Mouse (Mus musculus) embryonic fibroblast, embryonic 13.5 days (primary cell): Measurements from ENCODE around the gene Ccdc85c. TPM values are rescaled to one million over a fixed set of nuclear protein-coding genes. Genes with fewer than 3 reads are reported as not detected.

Experiments
- H3K27ac ChIP-seq: 2 replicates; pipeline ENCODE4 v1.5.1; 2012; ENCODE audit warnings: low read length, control low read depth, inconsistent platforms; ENCODE audit not compliant: insufficient read depth
- H3K4me1 ChIP-seq: 2 replicates; pipeline ENCODE4 v1.6.1; 2011; ENCODE audit warnings: low read length; ENCODE audit not compliant: control insufficient read depth, insufficient read depth
- H3K4me3 ChIP-seq: 2 replicates; pipeline ENCODE4 v1.5.1; 2011; ENCODE audit warnings: mild to moderate bottlenecking, control low read depth, low read length; ENCODE audit not compliant: insufficient read depth
- CTCF ChIP-seq: IDR thresholded peaks from 2 replicates; pipeline ENCODE4 v1.5.1; 2011; ENCODE audit warnings: mild to moderate bottlenecking, control low read depth, low read length, moderate library complexity, borderline replicate concordance; ENCODE audit not compliant: insufficient read depth
- POLR2A ChIP-seq: IDR thresholded peaks from 2 replicates; pipeline ENCODE4 v1.6.1; 2011; ENCODE audit warnings: low read depth, mild to moderate bottlenecking, control low read depth, low read length, moderate library complexity
- polyA plus RNA-seq: library from polyadenylated mRNA; stranded (reverse); fragments of >200 nt; gene quantifications from 2 replicates; pipeline ENCODE4 v1.2.4, GENCODE M21; 2011; ENCODE audit warnings: low read depth; ENCODE audit not compliant: missing spikeins, insufficient read length

Gene Ccdc85c
- polyA plus RNA-seq, 1 experiment, result 2.7 TPM

DNA sequence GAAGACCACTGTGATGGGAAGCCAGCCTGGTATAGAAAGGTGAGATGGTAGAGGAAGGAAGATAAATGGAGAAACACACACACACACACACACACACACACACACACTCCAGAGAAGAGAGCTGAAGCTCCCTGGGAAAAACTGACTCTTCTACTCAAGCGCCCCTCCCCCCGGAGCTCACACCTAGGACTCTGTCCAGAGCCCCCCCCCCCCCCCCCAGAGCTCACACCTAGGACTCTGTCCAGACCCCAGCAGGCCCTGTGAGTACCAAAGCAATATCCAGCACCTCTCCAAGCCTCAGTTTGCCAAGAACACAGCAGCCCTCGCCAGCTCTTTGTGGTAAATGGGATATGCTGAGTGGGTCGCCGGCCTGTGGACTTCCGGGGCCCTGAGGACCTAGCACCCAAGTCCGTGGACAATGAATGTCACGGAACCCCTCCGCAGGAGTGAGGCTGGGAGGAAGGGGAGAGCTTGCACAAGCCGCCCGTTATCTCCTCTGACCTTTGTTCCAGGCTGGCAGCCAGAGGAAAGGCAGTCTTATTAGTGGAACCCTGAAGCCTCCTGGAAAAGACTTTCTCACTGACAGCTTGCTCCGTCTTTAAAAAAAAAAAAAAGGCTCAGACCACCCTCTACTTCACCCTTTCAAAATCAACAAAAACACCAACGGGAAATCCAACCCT lies 4.8 kb downstream of the Ccdc85c start:
- no peaks in the 10 kb centered on the region for H3K4me1 ChIP-seq
- H3K27ac ChIP-seq, result no peak overlapping the region
- TF ChIP-seq POLR2A (no peak), CTCF (no peak)
- no peak overlapping the region for H3K4me3 ChIP-seq

DNA sequence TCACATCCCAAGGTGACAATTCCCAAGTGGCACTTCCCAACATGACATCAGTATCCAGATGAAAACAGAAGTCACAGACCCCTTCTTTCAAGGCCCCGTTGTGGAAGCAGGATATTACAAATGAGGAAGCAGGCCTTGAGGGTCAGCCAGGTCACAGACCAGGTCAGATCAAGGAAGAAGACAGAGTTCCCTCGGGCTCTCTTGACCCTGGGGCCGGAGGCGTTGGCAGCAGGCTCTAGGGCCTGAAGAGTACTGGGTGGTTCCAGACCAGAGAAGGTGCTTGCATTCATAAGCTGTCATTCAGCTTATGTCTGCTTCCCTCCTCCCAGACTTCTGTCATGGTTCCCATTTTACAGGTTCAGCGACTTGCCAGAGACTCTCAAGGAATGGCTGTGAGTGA lies 5.5 kb downstream of the Ccdc85c start:
- no peak overlapping the region for H3K4me3 ChIP-seq
- H3K27ac ChIP-seq, result no peak overlapping the region
- TF ChIP-seq POLR2A (no peak), CTCF (no peak)
- no peaks in the 10 kb centered on the region for H3K4me1 ChIP-seq

DNA sequence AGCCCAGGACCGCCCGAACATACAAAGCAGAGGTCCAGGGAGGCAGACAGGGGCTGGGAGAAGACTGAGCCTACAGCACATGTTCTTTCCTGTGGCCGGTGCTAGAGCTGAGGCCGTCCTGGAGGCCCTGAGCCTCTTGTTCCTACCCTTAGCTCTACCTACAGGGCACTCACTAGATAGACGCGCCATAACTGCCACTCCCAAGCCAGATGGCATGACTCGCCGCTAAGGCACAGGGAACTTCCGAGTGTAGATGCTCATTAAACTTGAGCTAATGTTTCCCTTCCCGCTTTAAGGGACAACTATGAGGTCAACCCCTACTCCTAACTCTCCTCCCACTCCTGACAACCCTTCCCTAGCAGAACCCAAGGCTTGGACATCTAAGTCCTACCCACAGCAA lies 6.3 kb downstream of the Ccdc85c start:
- no peak overlapping the region for H3K27ac ChIP-seq
- TF ChIP-seq POLR2A (no peak), CTCF (no peak)
- no peak overlapping the region for H3K4me3 ChIP-seq
- H3K4me1 ChIP-seq, result no peaks in the 10 kb centered on the region

DNA sequence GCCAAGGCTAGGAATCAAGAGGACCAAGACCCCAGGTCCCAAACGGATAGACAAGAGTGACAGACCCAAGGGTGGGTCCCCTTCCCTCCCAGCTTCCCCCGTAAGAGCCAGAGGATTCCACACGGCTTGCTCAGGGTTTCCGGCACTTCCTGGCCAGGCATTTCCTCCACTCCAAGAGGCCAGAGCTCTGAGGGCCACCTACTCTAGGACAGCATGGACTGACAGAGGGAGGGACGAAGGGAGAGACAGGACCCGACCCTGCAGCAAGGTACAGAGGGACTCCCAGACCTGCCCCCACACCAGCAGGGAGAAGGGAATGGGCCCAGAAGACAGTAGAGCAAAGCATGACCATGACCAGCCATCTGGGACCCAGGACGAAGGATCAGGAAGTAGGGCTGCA lies 7.6 kb downstream of the Ccdc85c start:
- TF ChIP-seq POLR2A, result no peak
- TF ChIP-seq CTCF, result no peak
- no peak overlapping the region for H3K4me3 ChIP-seq
- no peaks in the 10 kb centered on the region for H3K4me1 ChIP-seq
- H3K27ac ChIP-seq, result no peak overlapping the region

DNA sequence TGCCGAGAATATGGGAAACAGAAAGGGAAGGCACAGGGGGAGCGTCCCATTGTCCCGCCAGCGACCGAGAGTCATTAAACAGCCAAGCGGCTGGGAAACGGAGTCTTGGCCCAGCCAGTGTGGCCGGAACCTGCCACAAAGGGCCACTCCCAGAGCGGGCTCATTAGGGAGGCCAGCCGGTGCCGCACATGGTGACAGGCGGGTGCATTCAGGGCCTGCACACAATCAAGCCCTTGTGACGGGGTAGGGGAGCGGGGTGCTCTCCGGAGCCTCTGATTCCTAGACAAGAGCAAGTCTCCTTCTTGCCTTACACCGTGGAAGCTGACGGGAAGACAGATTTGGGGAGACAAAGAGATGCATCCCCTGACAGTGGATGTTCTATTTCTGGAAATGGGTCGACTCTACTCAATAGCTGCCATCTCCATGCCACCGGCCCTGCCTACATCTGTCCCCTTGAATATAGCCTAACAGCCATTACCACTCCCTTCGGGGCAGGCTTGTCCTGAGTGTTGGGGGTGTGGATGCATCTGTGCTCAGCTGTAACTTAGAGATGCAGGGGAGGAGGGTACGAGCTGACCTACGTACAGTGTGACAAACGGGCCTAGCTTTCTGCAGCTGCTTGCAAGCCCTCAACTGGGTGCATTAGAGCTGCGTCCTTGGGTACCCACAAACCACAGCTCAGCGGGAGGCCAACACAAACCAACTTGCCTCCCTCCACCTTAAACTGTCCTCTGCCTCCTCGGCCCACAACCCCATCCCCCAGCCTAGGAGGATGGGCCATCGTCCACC lies 9.2 kb downstream of the Ccdc85c start:
- no peak overlapping the region for H3K4me3 ChIP-seq
- H3K4me1 ChIP-seq, result no peaks in the 10 kb centered on the region
- no peak overlapping the region for H3K27ac ChIP-seq
- TF ChIP-seq CTCF (no peak), POLR2A (no peak)

DNA sequence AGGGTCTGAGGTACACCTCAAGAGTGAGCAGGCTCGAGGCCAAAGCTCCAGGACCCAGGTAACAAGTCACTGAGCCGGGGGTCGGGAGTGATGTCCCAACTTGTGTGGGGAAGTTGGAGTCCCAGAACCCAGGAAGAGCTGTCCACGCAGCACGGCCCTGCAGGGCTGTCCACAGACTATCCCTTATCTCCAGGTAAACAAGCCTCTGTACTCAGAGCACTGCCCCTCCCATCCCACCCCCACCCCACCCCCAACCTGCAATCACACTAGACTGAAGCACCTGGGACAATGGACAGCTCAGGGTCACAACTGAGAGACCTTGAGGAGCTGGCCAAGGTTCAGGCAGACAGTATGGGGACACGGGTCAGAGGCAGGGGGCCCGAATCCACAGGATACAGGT lies 10.3 kb downstream of the Ccdc85c start:
- no peak overlapping the region for H3K27ac ChIP-seq
- H3K4me3 ChIP-seq, result no peak overlapping the region
- TF ChIP-seq CTCF (no peak), POLR2A (no peak)
- H3K4me1 ChIP-seq, result no peaks in the 10 kb centered on the region

DNA sequence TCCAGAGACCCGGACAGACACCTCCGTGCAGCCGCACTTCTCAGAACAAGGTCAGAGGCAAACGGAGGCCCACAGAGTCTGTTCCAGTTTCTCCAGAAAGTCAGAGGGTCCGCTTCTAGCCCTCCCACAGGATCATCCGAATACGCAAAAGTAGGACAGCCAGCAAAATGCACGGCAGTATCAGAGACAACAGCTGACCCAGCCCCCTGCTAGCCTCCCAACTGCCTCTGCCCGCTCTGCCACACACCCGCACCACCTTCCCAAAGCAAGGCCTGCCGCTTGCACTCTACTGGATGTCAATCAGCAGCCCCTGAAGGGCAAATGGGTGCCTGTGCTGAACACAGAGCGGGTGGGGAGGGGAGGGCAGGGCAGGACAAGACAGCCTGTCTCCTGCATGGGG lies 14.3 kb downstream of the Ccdc85c start:
- no peak overlapping the region for H3K27ac ChIP-seq
- no peaks in the 10 kb centered on the region for H3K4me1 ChIP-seq
- no peak overlapping the region for H3K4me3 ChIP-seq
- TF ChIP-seq POLR2A (no peak), CTCF (no peak)

DNA sequence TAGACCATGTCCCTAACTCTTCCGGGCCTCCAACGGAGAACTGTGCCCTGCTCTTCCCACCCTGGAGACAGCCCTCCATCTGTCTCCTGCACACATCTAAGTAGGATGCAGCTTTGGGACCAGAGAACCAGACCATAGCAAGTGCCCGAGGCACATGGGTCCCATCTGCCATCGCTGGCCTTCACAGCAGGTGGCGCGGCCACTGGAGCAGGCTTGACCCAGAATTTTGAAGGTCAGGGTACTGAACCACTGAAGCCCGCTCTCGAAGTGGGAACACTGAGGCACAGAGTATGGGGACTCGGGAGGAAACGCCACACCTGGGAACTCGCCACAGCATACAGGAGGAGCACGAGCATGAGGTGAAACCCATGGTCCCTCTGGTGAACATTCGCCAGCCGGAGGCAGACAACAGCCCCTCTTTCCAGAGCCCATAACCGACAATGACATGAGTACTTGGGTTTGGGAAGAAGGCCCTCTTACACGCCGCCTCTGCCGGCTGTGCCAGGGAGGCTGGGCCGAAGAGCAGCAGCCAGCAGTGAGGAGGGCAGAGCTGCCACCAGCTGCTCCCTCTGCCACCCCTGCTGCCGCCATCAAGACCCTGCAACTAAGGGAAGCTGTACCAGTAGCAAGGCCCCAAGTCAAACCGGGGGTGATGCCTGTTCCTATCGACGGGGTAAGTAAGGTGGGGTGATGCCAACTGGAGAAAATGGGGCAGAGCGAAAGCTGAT lies 15.7 kb downstream of the Ccdc85c start:
- no peak overlapping the region for H3K4me3 ChIP-seq

DNA sequence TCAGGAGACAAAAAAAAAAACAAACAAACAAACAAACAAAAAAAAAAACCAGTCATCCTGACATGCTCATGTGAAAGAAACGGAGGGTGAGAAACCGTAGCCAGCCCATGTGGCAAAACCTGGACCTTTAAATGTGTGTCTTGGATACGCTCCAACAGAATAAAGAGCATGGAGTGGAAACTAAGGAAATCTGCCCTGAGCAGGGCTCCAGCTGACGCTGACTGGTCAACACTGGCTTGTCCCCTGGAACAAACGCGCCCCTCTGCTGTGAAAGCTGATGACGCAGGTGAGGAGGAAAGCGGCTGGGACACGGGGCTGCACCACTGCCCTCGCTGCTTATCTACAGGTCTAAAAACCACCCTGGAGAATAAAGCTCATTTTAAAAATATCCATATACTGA lies 18.5 kb downstream of the Ccdc85c start:
- TF ChIP-seq CTCF (no peak), POLR2A (no peak)
- Histone ChIP-seq H3K4me3 (no peak overlapping the region), H3K4me1 (no peaks in the 10 kb centered on the region), H3K27ac (no peak overlapping the region)

More for the DNA sequence above, 15.7 kb downstream of the Ccdc85c start:
- TF ChIP-seq CTCF, result no peak
- TF ChIP-seq POLR2A, result no peak
- Histone ChIP-seq H3K27ac (no peak overlapping the region), H3K4me1 (no peaks in the 10 kb centered on the region)

DNA sequence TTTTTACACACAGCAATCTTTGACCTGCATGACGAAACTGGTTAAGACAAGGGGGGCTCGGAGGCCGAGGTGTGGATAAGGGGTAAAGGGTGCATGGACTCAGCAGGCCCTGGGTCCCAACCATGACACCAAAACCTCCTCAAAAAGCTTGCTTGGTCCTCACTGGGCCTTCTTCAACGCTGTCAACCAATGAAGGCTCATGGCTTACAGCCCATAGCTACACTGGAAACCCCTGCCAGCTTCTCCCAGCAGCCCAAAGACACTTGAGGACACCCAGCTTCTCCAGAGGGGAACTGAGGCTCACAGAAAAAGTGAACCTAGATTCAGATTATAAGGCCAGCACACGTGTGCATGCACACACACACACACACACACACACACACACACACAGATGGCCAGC lies 19.3 kb downstream of the Ccdc85c start:
- no peak overlapping the region for H3K4me3 ChIP-seq
- no peak overlapping the region for H3K27ac ChIP-seq

More for the DNA sequence above, 19.3 kb downstream of the Ccdc85c start:
- no peak for TF ChIP-seq POLR2A
- no peak for TF ChIP-seq CTCF
- no peaks in the 10 kb centered on the region for H3K4me1 ChIP-seq
